Mouse (Mus musculus) layer of hippocampus, adult 2 months (tissue): ENCODE data around the gene Stac2. TPM values are rescaled to one million over a fixed set of nuclear protein-coding genes. Genes with fewer than 3 reads are reported as not detected.

Experiments used
- DNase-seq, 2 experiments: peaks; one replicate each; pipeline ENCODE4 v3.0.0; 2022; ENCODE audit warnings: low spot score in 2 of 2
- H3K27ac ChIP-seq: fragments of 200-600 bp; 2 replicates; pipeline ENCODE4 v1.8.1; 2022
- H3K4me3 ChIP-seq: fragments of 200-600 bp; 2 replicates; pipeline ENCODE4 v1.8.1; 2022; ENCODE audit warnings: mild to moderate bottlenecking
- CTCF ChIP-seq: fragments of 200-600 bp; conservative IDR thresholded peaks from 2 replicates; pipeline ENCODE4 v1.8.1; 2022; ENCODE audit warnings: antibody characterized with exemption, mild to moderate bottlenecking, moderate library complexity
- total RNA-seq, 2 experiments: library from RNA; stranded (reverse); gene quantifications; 2 replicates each; pipeline ENCODE4 v1.2.3; 2021

Stac2 gene
- total RNA-seq, 2 experiments from 2014 or later, result 50.2 to 50.8 TPM

DNA sequence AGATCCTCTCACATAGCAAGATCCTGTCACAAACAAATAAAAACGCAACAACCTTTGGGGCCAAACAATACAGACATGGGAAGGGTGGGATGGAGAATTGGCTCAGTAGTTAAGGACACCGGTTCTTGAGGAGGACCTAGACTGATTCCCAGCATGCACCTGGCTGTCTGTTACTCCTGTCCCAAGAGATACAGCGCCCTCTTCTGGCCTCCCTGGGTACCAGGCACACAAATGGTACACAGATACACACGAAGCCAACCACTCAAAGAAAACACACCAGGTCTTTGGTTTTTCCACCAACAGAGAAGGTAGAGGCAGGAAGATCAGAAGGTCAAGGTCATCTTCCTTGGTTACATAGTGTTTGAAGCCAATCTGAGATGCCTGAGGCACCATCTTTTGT is 7.7 kb downstream of the Stac2 start:
- no peak for DNase-seq
- peak; percentile 42 for TF ChIP-seq CTCF
- Histone ChIP-seq H3K27ac (no peak overlapping the region), H3K4me3 (no peak overlapping the region)

DNA sequence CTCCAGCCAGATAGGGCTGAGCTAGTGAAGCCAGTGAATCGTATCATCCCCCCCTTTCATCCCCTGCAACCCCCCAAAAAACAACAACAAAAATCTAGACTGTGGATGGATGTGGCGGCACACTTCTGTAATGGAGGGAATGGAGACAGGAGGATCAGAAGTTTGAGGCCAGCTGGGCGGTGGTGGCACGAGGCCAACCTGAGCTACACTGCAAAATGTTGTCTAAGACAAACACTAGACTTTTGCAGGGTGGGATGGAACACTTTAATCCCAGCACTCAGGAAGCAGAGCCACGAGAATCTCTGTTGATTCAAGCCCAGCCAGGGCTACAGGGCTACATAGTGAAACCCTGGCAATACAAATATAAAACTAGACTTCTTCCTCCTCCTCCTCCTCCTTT is 9.2 kb downstream of the Stac2 start:
- no peak overlapping the region for H3K4me3 ChIP-seq
- DNase-seq, result no peak
- H3K27ac ChIP-seq, result no peak overlapping the region
- no peak for TF ChIP-seq CTCF

DNA sequence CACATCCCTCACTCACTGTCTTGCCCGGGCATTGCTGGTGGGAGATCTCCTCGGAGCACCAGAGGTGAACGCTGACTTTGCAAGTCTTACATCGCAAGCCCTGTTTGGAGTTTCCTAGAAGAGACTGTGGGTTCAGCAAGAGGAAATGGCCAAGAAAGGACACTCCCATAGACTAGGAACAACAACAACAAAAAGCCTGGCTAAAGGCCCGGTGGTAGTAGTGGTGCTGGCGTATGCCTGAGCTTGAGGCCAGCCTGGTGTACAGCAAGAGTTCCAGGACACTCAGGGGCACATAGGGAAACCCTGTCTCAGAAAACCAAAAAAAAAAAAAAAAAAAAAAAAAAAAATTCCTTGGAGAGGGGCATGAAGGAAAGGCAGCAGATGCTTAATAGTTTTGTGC is 10.5 kb downstream of the Stac2 start:
- no peak for DNase-seq
- no peak for TF ChIP-seq CTCF
- H3K4me3 ChIP-seq, result no peak overlapping the region
- H3K27ac ChIP-seq, result no peak overlapping the region

DNA sequence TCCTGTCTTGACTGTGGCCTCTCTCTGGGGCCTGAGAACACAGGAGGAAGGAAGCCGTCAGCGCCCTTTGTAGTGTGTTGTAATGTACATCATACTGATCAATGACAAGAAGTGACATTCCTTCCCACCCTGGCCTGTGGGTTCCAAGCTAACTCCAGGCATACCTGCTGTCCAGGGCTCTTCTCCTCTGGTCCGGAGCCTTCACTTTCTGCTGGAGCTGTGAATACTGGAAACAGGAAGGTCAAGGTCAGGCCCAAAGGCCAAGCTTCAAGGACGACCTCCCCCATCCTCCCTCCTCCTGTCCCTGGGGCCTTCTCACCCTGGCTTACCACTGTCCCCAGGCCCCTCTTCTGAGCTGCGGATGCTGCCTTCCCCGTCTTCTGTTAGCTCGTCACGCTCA is 12.3 kb downstream of the Stac2 start:
- Histone ChIP-seq H3K4me3 (no peak overlapping the region), H3K27ac (no peak overlapping the region)
- no peak for DNase-seq
- TF ChIP-seq CTCF, result no peak

DNA sequence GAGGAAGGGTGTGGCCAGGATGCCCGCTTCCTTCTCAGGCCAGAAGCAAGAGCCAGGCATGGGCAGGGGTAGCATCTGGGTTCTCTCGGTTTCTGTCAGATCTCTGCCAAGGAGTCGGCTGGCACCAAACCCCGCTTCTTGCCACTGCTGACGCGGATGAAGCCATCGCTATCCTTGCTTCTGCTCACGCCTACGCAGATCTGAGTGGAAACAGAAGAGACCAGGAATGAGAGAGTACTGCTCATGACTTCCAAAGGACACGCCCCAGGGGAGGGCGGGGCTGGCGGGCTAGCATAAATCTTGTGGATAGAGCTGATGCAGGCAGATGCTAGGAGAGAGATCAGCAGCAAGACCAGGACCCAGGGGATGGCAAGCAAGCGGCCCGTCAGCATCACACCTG is 15.4 kb downstream of the Stac2 start:
- Histone ChIP-seq H3K27ac (no peak overlapping the region), H3K4me3 (no peak overlapping the region)
- peak in 1 of 2 experiments; percentile 55 for DNase-seq
- no peak for TF ChIP-seq CTCF

DNA sequence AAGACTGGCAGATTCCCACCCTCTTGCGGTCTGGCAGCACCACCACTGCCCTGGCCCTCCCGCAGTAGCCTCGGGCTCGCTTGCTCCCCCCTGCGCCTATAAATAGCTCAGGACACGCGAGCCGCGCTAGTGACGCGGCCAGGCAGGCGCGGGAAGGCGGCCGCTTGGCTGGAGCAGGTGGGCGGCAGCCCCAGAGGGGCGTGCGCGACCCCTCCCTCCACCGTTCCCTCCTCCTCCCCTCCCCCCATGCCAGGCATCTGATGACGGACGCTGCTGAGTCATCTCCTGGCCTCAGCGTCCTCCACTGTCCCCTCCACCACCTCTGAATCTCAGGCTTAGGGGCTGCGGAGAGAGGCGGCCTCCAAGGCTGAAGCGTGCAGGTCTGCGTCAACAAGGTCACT is 17.3 kb downstream of the Stac2 start:
- peak overlapping the region; percentile 56 for H3K4me3 ChIP-seq
- no peak for DNase-seq
- 0 out of 2 replicates have a peak, but pooled peaks have one; percentile 15 for TF ChIP-seq CTCF
- peak overlapping the region; percentile 72 for H3K27ac ChIP-seq

DNA sequence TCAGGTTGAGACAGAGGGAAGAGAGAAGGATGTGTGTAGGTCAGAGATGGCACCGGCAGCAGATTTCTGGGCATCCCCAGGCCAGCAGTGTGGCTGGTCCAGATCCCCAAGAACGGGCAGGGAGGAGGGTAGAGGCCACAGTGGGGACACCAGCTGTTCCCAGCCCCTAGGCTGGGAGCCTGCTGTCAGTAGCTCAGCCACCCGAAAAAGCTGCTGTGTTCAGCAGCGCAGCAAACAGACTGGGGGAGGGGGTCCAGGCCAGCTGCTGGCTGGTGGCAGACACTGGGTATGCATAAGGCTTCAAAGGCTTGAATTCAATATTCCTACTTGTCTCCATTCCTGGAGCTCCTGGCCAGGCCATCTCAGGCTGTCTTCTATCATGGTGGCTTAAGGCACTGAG is 18.4 kb downstream of the Stac2 start:
- Histone ChIP-seq H3K4me3 (no peak overlapping the region), H3K27ac (no peak overlapping the region)
- DNase-seq, result no peak
- no peak for TF ChIP-seq CTCF

DNA sequence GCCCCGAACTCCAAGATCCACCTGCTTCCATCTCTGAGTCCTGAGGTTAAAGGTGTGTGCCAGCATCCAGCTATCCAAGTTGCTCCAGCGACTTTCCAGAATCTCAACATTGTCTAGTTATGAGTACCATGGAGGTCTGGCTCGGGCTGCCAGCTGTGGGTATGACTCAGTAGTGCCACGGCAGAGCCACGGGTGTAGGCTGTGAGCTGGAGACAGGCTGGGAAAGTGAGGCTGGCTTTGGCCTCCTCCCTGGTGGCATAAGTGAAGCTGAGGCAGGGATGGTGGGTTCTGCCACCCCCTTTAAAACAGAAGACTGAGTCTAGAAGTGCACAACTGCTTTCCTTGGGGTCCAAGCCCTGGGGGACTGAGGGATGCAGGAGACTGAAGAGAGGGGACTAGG is 19.2 kb downstream of the Stac2 start:
- no peak for DNase-seq
- H3K4me3 ChIP-seq, result no peak overlapping the region
- H3K27ac ChIP-seq, result no peak overlapping the region
- TF ChIP-seq CTCF, result no peak

DNA sequence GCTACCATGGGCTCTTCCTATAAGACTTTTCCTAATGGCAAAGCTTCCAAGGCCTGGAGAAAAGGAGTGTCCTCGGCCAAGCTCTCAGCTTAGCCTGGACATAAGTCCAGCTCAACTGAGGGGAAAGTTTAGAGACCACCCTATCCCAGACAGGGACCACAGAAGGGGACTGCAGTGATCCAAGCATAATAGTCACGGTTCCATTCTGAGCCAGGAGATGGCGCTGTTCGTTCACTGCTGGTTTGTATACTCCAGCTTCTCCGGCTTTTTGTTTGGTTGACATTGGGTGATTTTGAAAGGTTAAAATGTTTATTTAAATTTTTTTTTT is 21.9 kb downstream of the Stac2 start:
- peak; percentile 96 for TF ChIP-seq CTCF
- DNase-seq, result peak; percentile 71 to 82
- H3K27ac ChIP-seq, result no peak overlapping the region
- H3K4me3 ChIP-seq, result no peak overlapping the region

DNA sequence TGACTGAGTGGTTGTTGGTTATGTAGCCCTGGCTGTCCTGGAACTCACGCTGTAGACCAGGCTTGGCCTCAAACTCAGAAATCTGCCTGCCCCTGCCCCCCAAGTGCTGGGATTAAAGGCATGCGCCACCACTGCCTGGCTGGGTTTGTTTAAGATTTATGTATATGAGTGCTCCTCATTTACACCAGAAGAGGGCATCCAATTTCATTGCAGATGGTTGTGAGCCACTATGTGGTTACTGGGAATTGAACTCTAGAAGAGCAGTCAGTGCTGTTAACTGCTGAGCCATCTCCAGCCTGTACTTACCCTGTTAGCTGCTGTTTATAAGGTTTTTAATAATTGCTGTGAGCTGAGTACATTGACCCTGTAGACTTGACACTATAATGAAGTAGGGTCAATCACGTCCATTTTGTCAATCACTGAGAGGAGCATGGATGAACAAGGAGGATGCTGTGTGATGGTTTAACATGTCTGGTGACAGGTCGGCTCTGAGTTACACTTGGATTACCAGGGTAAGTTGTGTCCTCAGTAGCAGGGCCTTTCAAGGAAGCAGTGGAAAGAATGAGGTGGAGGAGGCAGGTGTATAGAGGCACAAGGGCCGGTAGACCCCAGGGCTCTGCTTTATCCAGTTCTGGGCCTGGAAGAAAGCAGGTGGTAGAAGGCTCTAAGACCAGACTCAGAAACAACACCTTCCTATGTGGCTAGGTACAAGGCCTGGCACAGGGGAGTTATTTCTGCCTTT is 22.4 kb downstream of the Stac2 start:
- TF ChIP-seq CTCF, result peak; percentile 49
- Histone ChIP-seq H3K27ac (no peak overlapping the region), H3K4me3 (no peak overlapping the region)
- DNase-seq, result no peak

DNA sequence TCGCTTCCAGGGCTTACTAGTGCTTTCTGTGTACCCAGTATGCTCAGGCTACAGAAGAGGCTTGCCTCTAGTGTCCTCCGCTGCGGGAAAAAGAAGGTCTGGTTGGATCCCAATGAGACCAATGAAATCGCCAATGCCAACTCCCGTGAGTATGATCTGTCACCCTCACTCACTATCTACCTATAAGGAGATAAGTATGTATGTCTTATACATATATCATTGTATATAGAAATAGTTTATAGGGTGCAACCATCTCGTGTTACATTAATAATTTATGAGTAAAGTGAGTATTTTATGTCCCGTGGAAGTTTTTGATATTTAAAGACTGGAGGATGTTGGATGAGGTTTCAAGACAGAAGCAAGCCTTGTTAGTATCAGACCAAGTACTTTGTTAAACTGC is 25.5 kb downstream of the Stac2 start:
- peak overlapping the region; percentile 99 for H3K27ac ChIP-seq
- TF ChIP-seq CTCF, result no peak
- no peak for DNase-seq
- peak overlapping the region; percentile 83 for H3K4me3 ChIP-seq

DNA sequence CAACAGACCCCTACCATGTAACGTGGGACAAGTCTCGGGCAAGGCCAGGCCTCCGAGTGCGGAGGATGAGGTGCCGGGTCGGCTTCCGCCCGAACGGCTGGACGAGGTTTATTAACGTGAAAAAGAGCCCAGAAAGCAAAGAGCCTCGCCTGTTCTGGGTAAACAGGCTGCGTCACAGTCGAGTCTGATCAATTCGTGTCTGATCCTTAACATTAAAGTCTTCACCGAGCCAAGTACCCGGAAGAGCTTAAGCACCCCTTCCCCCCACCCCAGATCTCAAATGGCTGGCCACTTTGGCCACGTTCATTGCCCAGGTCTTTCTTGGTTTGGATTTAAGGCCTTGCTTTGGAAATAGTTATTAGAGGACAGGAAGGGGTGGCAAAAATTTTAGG is 26.0 kb downstream of the Stac2 start:
- DNase-seq, result no peak
- H3K27ac ChIP-seq, result peak overlapping the region; percentile 99
- peak overlapping the region; percentile 83 for H3K4me3 ChIP-seq
- TF ChIP-seq CTCF, result no peak

DNA sequence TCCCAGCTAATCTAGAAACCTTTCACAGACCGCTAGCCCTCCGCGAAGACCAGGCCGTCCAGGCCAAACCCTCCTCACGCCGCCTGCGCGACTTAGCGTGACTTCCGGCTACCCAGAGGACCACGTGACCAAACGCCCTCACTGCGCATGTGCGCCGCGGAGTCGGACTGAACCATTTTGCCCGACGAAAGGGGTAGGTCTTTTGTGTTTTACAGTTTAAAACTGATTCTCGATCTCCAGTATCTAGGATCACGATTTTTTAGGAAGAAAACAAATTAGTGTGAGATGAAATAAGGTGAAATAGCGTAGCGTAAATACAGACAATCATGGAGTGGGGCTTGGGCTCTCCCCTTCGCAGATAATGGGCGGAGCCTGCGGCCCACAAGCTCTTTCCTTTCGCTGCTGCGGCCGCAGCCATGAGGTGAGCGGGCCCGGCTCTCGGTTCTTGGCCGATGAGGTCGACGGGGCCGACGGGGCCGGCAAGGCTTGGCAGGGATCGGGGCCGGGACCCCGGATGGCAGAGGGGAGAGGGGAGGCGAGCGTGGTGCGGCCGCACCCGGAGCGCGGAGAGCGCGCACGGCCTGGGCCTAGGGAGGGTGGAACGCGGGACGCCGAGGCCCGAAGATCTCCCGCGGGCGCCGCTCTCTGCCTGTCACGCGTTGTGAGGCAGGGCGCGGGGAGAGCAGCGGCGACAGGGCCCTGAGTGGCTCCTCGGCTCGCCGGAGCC is 26.5 kb downstream of the Stac2 start, which contains the start of gene Rpl19:
Rpl19 (plus strand) TSS at position 141 of the 727 bp plus-strand sequence.
- H3K27ac ChIP-seq, result peak within 1 kb of the TSS; percentile 99
- peak within 1 kb of the TSS; percentile 83 for H3K4me3 ChIP-seq
- DNase-seq, result peak; percentile 92 to 93
- no peak for TF ChIP-seq CTCF

DNA sequence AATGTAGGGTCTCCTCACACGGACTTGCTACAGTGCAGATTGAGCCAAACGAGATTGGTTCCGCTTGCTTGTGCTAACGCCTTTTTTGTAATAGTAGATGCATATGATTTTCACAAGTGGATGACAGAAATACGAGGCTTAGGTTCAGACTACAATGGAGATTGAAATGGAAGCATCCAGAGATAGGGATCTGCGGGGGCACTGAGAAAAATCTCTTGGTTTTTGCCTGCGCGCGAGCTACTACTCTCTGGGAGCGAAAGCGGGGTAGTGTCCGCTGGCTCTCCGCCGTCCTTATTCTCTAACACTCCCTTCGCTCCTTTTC is 27.1 kb downstream of the Stac2 start:
- Histone ChIP-seq H3K27ac (peak overlapping the region; percentile 99), H3K4me3 (peak overlapping the region; percentile 83)
- no peak for TF ChIP-seq CTCF
- no peak for DNase-seq

DNA sequence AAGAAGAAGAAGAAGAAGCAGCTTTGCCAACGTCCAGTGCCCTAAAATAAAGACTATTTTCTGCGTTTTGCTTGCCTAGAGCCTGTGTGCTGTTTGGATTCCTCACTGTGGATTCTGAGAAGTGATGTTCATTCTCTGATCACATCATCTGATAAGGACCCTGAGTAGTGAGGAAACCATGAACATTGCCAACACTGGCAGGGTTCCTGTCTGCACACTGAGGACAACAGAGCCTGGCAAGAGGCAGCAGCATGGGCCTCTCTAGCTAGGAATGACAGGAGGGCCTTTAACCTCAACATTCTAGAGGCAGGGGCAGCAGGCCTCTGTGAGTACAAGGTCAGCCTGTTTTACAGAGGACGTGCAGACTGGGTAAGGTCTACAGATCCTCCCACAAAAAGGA is 28.7 kb downstream of the Stac2 start:
- DNase-seq, result no peak

More for the DNA sequence above, 28.7 kb downstream of the Stac2 start:
- Histone ChIP-seq H3K4me3 (no peak overlapping the region), H3K27ac (no peak overlapping the region)
- TF ChIP-seq CTCF, result no peak
